In the genomic region with DNA sequence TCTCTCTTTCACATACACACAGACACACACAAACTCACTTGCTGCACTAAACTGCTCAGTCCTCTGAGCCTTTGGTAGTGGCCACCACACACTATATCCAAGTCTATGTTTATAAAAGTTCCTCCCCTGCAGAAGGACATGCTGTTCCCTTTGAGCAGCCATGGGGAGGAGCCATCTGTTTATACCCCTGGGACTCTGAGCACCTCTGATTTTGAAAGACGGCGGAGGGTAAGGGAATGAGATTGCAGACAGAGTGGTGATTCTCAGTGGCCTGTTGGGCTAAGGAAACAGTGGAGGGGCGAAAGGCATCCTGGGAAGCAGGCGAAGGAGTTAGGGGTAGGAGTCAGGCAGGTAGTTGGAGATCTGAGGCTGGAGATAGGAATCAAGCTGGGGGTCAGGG, we compare ENCODE assay signal across 36 mouse cellular contexts. TPM values are rescaled to one million over a fixed set of nuclear protein-coding genes. Genes with fewer than 3 reads are reported as not detected.
DNase-seq lines count a peak whose midpoint lies in the region; ATAC-seq and TF ChIP-seq lines count a peak whose summit lies in the region.
"Had no signal": no experiment of that assay in that cellular context is flagged by ENCODE, and none has a peak within 500 bp of the region (broad histone marks: within the 10 kb centered on the region; RNA-seq: fewer than 3 reads in every experiment).

No protein-coding gene starts in this region.

- no peak for TF ChIP-seq POLR2A in kidney, adult 2 months (IDR thresholded peaks at IDR 0.05; ENCODE audit: low read depth, low read length)

- no peaks in the 10 kb centered on the region for H3K27me3 ChIP-seq in kidney, adult 2 months (replicated peaks; ENCODE audit: control insufficient read depth, insufficient read depth, low read length)
- no peaks in the 10 kb centered on the region for H3K27me3 ChIP-seq in midbrain, embryonic 10.5 days (ENCODE audit: low read depth, poor library complexity, severe bottlenecking)
- no peaks in the 10 kb centered on the region for H3K27me3 ChIP-seq in midbrain, embryonic 13.5 days
- H3K27me3 ChIP-seq: forebrain, embryonic 15.5 days; hindbrain, embryonic 12.5 days; midbrain, embryonic 15.5 days; neural tube, embryonic 15.5 days had no signal

- H3K36me3 ChIP-seq in kidney, adult 2 months (ENCODE audit: control insufficient read depth, insufficient read depth, low read length), result no peaks in the 10 kb centered on the region
- H3K36me3 ChIP-seq in midbrain, embryonic 10.5 days, result no peaks in the 10 kb centered on the region
- H3K36me3 ChIP-seq in midbrain, embryonic 13.5 days, result no peaks in the 10 kb centered on the region
- H3K36me3 ChIP-seq: embryonic facial prominence, embryonic 13.5 days; forebrain, embryonic 10.5 days; forebrain, embryonic 15.5 days; hindbrain, embryonic 12.5 days; intestine, embryonic 15.5 days; limb, embryonic 12.5 days; liver, embryonic 15.5 days; midbrain, embryonic 15.5 days; neural tube, embryonic 15.5 days had no signal

- WGBS in kidney, adult 2 months, result 65% methylated on average over 4 of the region's 4 CpGs
- WGBS in midbrain, embryonic 10.5 days, result 81% methylated on average over 4 of the region's 4 CpGs
- 83% methylated on average over 4 of the region's 4 CpGs for WGBS in midbrain, embryonic 13.5 days

- H3K4me2 ChIP-seq in midbrain, embryonic 13.5 days (replicated peaks), result no peak overlapping the region
- H3K4me2 ChIP-seq: embryonic facial prominence, embryonic 13.5 days; forebrain, embryonic 15.5 days; hindbrain, embryonic 12.5 days; intestine, embryonic 15.5 days; limb, embryonic 12.5 days; liver, embryonic 15.5 days; lung, embryonic 14.5 days; midbrain, embryonic 15.5 days; neural tube, embryonic 15.5 days had no signal

- H3K27ac ChIP-seq in kidney, adult 2 months (ENCODE audit: insufficient read depth, low read depth, low read length), result peak overlapping the region; percentile 45
- H3K27ac ChIP-seq in midbrain, embryonic 10.5 days (replicated peaks), result 0 out of 2 replicates have a peak overlapping the region, but pooled peaks have one; percentile 19
- no peak overlapping the region for H3K27ac ChIP-seq in midbrain, embryonic 13.5 days
- H3K27ac ChIP-seq: embryonic facial prominence, embryonic 13.5 days; forebrain, embryonic 10.5 days; forebrain, embryonic 15.5 days; hindbrain, embryonic 12.5 days; hindbrain, postnatal 0 days; intestine, embryonic 15.5 days; limb, embryonic 12.5 days; liver, embryonic 15.5 days; macrophage; midbrain, embryonic 15.5 days; neural tube, embryonic 15.5 days had no signal

- DNase-seq in cerebellum, adult 9-10 months, result peak; percentile 34
- DNase-seq in cerebellum, adult 8-10 months, result no peak
- DNase-seq in kidney, adult 2 months, result peak; percentile 17
- DNase-seq in kidney, postnatal 14 days, result no peak
- DNase-seq in midbrain, embryonic 10.5 days (ENCODE audit: low spot score), result no peak
- peak; percentile 2 to 17 for DNase-seq in cerebellum, postnatal 36 days
- no peak for DNase-seq in left cerebral cortex, adult 18-20 months (ENCODE audit: low spot score in 2 of 2)
- DNase-seq: B cell, adult 2 months; heart, postnatal 36 days; kidney, postnatal 4 days; layer of hippocampus, adult 9-11 months; lung, embryonic 14.5 days; retina, postnatal 1 day; right cerebral cortex, postnatal 14 days; spleen, adult 18-20 months; thymus, postnatal 14 days had no signal

- H3K9me3 ChIP-seq in midbrain, embryonic 10.5 days (replicated peaks), result 0 out of 2 replicates have a peak, but pooled peaks cover 1% of the 10 kb centered on the region
- no peaks in the 10 kb centered on the region for H3K9me3 ChIP-seq in midbrain, embryonic 13.5 days
- H3K9me3 ChIP-seq: embryonic facial prominence, embryonic 13.5 days; forebrain, embryonic 10.5 days; forebrain, embryonic 15.5 days; hindbrain, embryonic 12.5 days; intestine, embryonic 15.5 days; limb, embryonic 12.5 days; liver, embryonic 15.5 days; midbrain, embryonic 15.5 days; neural tube, embryonic 15.5 days had no signal

- no peak overlapping the region for H3K9ac ChIP-seq in midbrain, embryonic 13.5 days (replicated peaks)
- H3K9ac ChIP-seq: embryonic facial prominence, embryonic 13.5 days; forebrain, embryonic 15.5 days; hindbrain, embryonic 12.5 days; intestine, embryonic 15.5 days; limb, embryonic 12.5 days; liver, embryonic 15.5 days; lung, embryonic 14.5 days; midbrain, embryonic 15.5 days; neural tube, embryonic 15.5 days had no signal

- H3K4me3 ChIP-seq in kidney, adult 2 months (ENCODE audit: insufficient read depth, low read depth, low read length), result peak overlapping the region; percentile 62
- H3K4me3 ChIP-seq in midbrain, embryonic 10.5 days, result no peak overlapping the region
- no peak overlapping the region for H3K4me3 ChIP-seq in midbrain, embryonic 13.5 days (replicated peaks)
- H3K4me3 ChIP-seq: embryonic facial prominence, embryonic 13.5 days; forebrain, embryonic 10.5 days; forebrain, embryonic 15.5 days; hindbrain, embryonic 12.5 days; intestine, embryonic 15.5 days; limb, embryonic 12.5 days; liver, embryonic 15.5 days; midbrain, embryonic 15.5 days; neural tube, embryonic 15.5 days had no signal

- ATAC-seq in midbrain, embryonic 13.5 days, result no peak
- ATAC-seq: forebrain, embryonic 15.5 days; hindbrain, postnatal 0 days; intestine, embryonic 15.5 days; midbrain, embryonic 15.5 days had no signal

- TF ChIP-seq CTCF in kidney, adult 2 months (conservative IDR thresholded peaks at IDR 0.05; ENCODE audit: insufficient read depth, insufficient read length, low read depth, low read length), result no peak

- no peaks in the 10 kb centered on the region for H3K4me1 ChIP-seq in kidney, adult 2 months (ENCODE audit: control insufficient read depth, insufficient read depth, low read length)
- H3K4me1 ChIP-seq in midbrain, embryonic 10.5 days, result peaks cover 20% of the 10 kb centered on the region
- peaks cover 10% of the 10 kb centered on the region for H3K4me1 ChIP-seq in midbrain, embryonic 13.5 days (replicated peaks)
- H3K4me1 ChIP-seq: embryonic facial prominence, embryonic 13.5 days; forebrain, embryonic 15.5 days; hindbrain, embryonic 12.5 days; intestine, embryonic 15.5 days; limb, embryonic 12.5 days; liver, embryonic 15.5 days; midbrain, embryonic 15.5 days; neural tube, embryonic 15.5 days had no signal

RNA-seq across cellular contexts. Expression of a gene that starts 3.2 kb away (rescaled TPM):
- polyA plus RNA-seq in kidney, adult 2 months (2012; rRNA removed), result 1,526 and 1,915 TPM in 2 replicates
- polyA plus RNA-seq in midbrain, embryonic 10.5 days (2016; fragmentation: Nextera tagmentation; extraction: Ambion mirVana), result not detected in 2 replicates
- 0.19 TPM in 1 of 2 replicates, not detected in the other for polyA plus RNA-seq in midbrain, embryonic 13.5 days (2015; fragmentation: Nextera tagmentation; extraction: Ambion mirVana)
- not detected for total RNA-seq in left cerebral cortex, adult 18-20 months (2021)
- total RNA-seq: common myeloid progenitor, adult 5-6 weeks; gastrocnemius, adult 8-10 months; gastrocnemius, postnatal 4 days; heart, postnatal 36 days; liver, adult 2 months; megakaryocyte-erythroid progenitor cell, adult 5-6 weeks had no signal
- polyA plus RNA-seq: embryonic facial prominence, embryonic 13.5 days; forebrain, embryonic 10.5 days; forebrain, embryonic 15.5 days; heart, embryonic 14.5 days; hindbrain, embryonic 12.5 days; limb, embryonic 12.5 days; liver, adult 2 months; liver, embryonic 15.5 days; lung, embryonic 14.5 days; macrophage; stomach, embryonic 16.5 days; urinary bladder, adult 2 months had no signal

Comparison
In these comparisons a context has a peak if more than half of its experiments do, and no peak if none do; other contexts are left out.
1. DNase-seq: peak in cerebellum, adult 9-10 months (single experiment), kidney, adult 2 months (single experiment) and cerebellum, postnatal 36 days (2 of 2); none in cerebellum, adult 8-10 months (single experiment), kidney, postnatal 14 days (single experiment), midbrain, embryonic 10.5 days (single experiment) and left cerebral cortex, adult 18-20 months (0 of 2).
2. RNA of a gene that starts 3.2 kb away (polyA plus RNA-seq): 1,526 to 1,915 TPM in kidney, adult 2 months; 0.19 TPM in midbrain, embryonic 13.5 days and not detected in midbrain, embryonic 10.5 days; every median in the first group is over 1,000 times any median in the second.